Mouse (Mus musculus): ENCODE data around the gene Fam89a.

Gene Fam89a

DNA sequence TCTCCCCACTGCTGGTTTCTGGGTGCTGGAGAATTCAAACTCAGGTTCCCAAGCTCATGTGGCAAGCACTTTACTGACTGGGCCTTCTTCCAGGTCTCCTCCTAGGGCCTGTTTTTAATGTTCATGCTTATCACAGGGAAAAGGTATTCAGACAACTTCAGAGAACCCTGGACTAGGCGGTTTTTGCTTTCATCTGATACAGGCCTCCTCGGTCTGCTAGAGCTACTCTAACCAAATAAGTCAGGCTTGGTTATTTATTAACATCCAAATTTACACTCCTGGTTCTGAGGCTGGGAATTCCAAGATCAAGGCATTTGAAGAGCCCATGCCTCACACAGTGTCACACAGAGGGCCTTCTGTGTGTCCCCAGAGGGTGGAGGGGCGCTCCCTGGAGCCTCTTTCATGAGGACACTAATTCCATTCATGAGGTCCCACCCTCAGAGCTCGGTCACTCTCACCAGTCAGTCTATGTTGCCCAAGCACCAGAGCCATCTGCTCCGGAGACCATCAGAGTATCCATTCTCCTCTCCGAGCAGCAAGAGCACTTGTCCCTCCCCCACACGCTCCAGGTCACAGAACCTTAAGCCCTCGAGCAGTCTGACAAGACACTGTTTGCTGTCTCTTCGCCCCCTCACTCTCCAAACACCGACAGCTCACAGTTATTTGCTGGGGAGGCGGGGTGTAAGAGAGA, 2.6 kb upstream of the Fam89a start:
- no peak for DNase-seq (ENCODE audit: low spot score in 2 of 2)

DNA sequence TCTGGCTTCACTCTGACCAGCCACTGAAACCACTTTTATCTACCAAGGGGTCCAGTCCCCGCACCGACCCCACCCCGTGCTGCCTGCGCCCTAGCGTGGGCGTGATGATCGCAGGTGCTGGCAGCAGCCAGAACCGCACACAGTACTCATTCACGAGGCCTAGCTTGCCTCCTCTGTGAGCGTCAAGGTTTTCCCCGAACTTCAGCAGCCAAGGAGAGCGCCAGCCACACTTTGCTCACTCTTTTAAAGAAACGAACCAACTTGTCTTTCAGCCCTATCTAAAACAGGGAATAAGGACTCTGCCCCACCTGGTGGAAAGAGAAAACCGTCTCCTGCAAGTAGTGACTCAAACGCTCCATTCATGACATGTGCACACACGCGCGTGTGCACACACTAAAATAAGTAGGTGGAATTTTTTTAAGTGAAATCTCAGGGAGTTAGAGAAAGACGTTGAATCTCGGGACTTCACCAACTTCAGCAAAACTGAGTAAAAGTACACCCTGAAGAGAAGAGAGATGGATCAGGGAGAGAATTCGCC, 762 bp upstream of the Fam89a start:
- no peak for DNase-seq (ENCODE audit: low spot score in 2 of 2)

DNA sequence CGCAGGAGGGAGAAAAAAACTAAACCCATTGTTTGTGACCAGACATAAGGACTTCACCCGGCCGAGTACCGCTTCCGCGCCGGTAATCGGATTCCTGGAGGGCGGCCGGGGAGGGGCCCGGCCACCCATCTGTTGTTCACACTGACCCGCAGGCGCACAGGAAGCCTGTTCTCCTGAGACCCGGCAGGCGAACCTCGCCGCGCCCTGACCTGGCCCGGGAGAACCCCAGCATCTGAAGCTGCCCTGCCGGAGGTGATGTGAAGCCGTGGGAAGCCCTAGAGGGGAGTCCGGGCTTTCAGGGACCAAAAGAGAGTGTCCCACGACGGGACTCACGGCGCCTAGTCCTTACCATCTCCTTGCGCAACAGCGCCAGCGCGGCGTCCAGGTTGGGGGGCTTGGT, 441 bp downstream of the Fam89a start:
- no peak for DNase-seq (ENCODE audit: low spot score in 2 of 2)

DNA sequence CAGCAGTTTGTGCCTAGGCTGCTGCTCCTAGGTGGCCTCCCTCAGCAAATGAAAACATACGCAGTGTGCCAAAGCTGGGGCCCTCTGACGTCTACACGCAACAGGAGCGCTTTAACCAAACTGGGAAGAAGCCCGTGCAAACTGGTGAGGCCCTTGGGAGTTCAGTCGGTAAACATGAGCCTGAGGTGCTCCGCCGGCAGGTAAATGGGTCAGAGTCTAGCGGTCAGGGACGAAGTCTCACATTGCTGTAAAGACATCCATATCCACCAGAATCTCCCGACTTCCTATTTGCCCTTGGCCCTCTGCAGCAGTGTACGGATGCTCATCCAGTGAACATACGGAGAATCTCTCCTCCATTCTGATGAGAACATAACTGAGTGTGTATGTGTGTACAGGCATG, 5.0 kb downstream of the Fam89a start:
- DNase-seq (ENCODE audit: low spot score in 2 of 2), result no peak

DNA sequence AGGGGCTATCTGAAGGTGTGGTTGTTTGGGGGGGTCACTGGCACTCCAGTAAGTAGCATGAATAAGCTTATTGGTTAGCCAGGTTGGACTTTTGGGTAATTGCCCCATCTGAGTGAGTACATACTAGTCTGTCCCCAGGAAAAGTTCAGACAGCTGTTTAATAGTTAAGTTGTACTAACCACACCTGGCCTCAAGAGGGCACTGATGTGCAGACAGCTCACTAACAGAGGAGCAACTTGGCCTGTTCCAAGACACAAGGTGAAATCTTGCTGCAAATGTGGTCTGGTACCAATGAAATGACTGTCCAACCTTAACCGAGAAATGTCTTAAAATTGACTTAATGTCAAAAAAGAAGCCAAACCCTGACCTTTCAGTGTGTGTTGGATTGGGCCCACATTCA, 12.4 kb downstream of the Fam89a start:
- DNase-seq (ENCODE audit: low spot score in 2 of 2), result no peak

DNA sequence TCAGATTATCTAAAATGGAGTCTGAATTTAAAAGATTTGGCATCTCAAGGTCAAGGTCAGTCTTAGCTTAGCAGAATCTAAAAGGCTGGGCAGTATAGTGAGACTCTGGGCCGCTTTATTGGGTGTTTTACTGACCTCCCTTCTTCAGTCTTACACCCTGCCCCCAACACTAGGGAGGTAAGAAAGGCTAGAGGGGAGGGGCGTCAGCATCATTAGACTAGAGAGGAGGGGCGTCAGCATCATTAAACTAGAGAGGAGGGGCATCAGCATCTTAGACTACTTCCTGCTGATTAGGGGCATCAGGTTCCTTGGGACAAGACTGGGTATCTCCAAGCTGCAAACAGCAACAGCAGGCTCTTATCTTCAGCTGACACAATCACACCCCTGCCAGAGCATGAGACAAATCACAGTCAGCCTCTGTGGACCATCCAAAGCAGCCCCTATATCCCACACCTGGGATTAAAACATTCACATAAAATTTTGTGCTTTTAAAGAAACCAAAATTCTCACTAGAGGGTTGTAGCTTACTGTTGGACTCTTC, 16.2 kb downstream of the Fam89a start:
- DNase-seq (ENCODE audit: low spot score in 2 of 2), result no peak

DNA sequence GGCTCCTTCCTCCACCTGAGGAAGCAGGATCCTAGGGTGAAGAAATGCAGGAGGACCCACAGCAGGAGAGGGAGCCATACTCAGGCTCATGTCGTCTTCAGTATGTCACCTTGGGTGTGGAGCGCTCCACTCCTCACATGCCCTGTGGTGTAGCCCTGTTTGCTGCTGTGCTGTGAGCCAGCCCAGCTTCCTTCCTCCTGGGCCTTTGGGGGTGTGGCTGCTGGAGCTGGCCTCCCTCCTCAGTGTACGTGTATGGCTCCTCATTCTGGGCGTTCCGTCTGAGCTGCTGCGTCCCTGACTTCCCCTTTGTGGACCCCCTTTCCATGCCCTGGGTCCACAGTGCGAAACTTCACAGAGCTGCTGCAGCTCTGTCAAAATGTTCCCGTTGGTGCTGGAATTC, 18.8 kb downstream of the Fam89a start:
- no peak for DNase-seq (ENCODE audit: low spot score in 2 of 2)

DNA sequence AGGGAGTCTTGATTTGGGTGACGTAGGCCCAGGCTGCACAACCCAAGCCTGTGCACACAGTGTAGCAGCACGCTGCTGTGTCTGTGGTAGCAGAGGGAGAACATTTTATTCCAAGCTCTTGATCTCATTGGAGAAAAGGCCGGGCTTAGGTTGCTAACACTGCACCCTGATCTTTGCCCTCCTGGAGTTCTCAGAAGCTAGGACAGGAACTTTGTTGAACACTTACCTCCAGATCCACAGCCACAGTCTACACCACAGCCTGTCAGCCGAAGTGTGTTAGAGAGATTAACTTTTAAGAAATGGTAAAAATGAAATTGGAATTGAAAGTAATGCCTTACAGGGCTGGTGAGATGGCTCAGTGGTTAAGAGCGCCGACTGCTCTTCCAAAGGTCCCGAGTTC, 27.3 kb downstream of the Fam89a start:
- DNase-seq (ENCODE audit: low spot score in 2 of 2), result no peak

DNA sequence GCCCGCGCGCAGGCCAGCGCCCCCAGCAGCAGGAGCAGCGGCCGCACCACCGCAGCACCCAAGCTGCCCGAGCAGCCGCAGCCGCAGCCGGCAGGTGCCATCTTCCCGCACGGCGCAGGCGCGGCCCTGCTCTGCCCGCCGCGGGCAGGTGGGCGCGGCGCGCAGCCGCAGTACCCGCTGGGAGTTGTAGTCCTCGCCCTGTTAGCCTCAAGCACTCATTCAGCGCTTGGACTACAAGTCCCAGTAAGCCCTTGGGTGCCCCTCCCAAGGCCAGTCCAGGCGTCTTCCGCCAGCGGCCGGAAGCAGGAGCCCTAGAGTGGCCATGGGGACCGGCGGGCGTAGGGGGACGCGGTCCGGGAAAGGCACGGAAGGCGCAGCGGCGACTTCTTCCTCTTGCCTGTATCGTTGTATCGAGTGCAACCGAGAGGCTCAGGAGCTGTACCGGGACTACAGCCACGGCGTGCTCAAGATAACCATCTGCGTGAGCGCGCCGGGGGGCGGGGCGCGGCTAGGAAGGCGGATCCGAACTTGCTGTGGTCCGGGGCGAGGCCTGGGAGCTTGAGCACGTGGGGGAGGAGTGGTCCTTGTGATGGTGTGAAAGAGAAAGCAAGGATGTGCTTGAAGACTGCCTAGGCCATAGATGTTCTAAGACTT, 29.6 kb downstream of the Fam89a start, which contains the start of the genes Ttc13 and Arv1:
Ttc13 (minus strand) TSS at position 122 of the 654 bp plus-strand sequence.
Arv1 (plus strand) TSS at position 278 of the 654 bp plus-strand sequence.
- peak; percentile 96 for DNase-seq (ENCODE audit: low spot score in 2 of 2)

DNA sequence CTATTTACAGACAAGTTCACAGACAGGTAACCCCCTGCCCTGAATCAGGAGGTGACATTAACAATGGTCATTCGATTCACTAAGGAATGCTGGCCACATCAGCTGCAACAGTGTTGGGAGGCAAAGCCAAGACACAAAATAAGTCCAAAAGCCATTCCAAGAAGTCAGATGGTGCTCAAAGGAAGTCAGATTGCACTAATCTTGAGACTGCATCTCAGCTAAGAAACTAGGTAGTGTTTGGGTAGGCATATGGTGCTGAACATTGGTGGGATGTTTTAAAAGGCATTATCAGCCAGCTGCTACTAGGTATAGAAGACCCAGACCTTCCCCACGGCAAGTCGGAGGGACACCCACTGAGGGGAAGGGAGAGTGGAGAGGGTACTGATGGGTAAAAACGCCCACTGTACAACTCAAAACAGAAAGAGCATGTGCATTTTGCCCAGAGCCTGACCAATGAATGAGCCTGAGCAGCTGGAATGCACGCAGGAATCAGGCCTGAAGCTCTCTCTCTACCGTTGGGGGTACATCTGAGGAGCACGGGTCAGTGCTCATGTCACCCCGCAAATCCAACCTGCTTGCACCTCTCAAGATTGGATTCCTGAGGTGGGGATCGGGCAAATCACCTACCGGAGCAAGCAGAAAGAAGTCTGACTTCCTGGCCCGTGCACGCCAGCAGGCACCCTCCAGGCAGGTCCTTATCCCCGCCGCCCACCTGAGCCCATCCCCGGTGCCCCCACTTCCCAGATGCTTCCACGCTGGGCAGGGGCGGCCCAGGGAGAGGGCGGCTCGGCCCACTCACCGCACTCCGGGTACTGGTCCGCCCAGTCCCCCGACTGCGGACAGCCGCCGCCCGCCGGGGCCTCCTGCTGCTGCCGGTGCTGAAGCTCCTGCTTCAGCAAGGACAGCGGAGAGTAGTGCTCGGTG, 30.4 kb downstream of the Fam89a start:
- peak in 1 of 2 experiments; percentile 28 for DNase-seq (ENCODE audit: low spot score in 2 of 2)

DNA sequence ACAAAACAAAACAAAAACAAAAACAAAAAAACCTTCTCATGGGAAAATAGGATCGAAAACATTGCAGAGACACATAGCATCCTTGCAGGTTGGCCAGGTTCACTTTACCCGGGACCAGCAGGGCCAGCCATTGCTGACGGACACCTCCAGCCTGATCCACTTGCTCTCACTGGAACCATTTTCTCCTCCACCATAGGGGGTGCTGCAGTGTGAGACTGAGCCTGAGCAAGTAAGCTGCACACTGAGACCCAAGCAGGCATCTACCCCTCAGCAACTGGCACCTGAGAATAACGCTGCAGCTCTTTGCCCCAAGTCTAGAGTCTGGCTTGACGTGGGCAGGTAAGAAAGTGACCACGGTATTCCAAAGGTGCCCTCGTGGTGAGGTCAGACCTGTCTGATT, 31.5 kb downstream of the Fam89a start:
- DNase-seq (ENCODE audit: low spot score in 2 of 2), result no peak

DNA sequence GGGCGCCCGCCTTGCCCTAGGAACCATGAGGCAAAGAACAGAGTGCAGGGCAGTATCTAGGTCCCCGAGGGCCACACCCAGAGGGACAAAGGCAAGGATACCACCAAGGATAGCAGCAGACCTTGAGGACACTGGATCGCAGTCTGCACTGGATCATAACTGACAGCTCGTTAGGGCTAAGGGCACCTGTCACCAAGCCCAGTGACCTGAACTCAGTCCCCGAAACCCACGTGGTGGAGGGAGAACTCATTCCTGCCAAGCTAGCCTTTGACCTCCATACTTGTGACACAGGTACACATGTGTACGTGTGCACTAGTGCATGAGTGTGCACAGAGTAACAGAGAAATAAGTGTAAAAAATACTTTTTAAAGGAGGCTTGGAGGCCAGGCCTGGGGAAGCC, 35.9 kb downstream of the Fam89a start:
- no peak for DNase-seq (ENCODE audit: low spot score in 2 of 2)

DNA sequence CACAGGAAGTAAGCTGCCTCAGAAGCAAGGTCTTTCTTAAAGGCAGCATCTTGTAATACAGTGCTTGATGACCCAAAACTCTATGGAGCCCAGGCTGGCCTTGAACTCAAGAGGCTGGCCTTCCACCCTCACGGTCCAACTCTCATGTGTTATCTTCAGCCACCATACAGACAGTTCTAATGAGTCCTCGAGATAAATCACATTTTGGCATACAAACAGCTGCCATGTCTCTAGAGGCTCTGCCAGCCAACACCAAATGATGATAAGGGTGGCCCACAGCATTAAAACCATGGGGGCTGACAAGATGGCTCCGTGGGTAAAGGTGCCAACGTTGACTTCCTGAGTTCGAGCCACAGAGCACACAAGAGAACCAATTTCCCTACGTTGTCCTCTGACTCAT, 38.4 kb downstream of the Fam89a start:
- DNase-seq (ENCODE audit: low spot score in 2 of 2), result no peak

DNA sequence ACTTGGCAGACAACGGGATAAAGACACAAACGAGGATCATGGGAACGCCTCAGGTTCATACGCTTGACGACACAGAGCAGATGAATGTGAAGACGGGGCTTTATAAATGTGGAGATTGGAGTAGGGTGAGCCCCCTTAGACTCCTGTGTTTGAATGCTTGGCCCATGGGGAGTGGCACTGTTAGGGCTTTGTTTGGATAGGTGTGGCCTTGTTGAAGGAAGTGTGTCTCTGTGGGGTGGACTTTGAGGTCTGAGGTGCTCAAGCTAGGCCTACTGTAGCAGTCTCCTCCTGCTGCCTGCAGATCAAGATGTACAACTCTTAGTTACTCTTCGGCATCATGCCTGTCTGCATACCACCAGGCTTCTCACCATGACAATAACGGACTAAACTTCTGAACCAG, 45.8 kb downstream of the Fam89a start:
- DNase-seq (ENCODE audit: low spot score in 2 of 2), result no peak

DNA sequence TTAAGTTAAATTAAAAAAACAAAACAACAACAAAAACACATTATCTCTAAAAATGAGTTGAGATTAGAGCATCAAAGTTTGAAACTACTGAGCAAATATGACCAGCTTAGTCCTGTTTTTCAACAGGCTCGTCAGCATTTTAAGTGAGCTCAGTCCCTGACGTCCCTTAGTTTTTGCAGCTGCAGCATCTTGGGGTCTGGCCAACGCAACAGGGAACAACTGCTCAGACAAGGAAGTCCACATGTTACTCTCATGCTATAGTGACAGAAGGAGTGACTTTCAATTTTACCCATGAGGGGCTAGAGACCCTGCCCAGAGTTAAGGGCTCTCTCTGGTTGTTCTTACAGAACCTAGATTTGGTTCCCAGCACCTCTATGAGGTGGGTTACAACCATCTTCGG, 47.3 kb downstream of the Fam89a start:
- no peak for DNase-seq (ENCODE audit: low spot score in 2 of 2)

DNA sequence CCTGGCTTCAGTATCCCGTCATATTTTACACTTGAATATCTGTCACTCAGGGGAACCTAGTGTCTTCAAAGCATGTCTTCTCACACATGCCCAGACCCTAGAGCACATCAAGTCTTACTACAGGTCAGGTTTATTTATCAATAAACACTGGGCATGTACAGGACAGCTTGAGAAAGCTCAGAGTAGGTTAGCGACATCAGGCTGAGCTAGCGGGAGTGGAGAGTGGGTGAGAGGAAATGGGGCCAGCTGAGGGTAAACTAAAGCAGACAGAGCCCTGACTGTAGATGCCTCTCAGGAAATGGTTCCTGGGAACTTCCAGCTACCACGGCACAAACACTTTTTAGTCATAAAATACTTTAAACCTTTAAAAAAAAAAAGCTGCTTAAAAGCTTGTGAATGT, 48.1 kb downstream of the Fam89a start:
- DNase-seq (ENCODE audit: low spot score in 2 of 2), result no peak

DNA sequence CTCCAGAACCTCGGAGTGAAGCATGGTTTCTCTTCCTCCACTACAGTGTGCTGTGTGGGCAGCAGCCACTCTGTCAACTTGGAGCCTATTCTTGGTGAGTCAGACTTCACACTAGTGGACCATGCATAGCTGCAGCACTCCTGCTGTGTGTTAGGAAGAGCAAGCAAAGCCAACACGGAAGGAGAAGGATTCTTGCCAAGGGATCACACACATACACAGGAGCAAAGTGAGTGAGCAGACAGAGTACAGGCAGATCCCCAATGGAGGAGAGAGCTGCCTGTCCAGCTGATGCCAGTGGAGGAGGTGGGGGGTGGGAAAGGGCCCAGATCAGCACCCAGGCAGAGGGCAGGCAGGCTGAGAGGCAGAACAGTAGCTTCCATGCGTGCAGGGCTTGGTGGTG, 49.4 kb downstream of the Fam89a start:
- DNase-seq (ENCODE audit: low spot score in 2 of 2), result peak in 1 of 2 experiments; percentile 38

DNA sequence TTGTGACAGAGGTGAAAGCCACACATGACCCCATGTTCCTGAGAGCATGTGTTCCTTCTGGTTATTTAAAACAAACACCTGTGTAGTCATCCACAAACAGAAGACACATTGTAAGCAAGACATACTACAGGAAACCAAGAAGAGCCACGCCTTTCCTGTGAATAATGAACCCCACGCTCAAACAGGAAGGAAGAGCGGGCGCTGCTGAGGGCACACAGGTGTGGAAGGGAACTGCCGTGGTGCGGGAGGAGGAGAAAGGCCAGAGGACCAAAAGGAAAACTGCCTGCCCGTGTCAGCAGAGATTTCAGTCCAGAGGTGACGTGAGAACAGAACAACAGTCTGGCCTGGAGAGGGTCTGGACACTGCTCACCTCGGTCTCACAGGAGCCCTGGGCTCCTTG, 50.6 kb downstream of the Fam89a start:
- DNase-seq (ENCODE audit: low spot score in 2 of 2), result no peak

DNA sequence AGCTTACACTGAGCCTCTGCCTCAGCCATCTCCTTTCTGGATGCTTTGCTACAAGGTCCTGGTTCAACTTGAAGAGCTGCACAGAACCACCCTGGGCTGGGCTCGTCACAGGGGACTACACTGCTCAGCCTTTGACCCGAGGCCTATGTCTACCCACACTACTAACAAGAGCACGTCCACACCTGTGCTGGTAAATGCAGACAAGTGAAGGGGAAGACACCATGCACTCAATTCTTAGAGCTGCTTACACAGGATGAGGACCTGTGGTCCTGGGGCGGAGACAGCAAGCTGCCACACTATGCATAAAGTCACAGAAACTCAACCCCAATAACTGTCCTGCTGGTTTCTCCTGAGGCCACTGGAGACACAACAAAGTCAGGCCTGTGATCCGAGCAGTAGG, 51.4 kb downstream of the Fam89a start:
- no peak for DNase-seq (ENCODE audit: low spot score in 2 of 2)

DNA sequence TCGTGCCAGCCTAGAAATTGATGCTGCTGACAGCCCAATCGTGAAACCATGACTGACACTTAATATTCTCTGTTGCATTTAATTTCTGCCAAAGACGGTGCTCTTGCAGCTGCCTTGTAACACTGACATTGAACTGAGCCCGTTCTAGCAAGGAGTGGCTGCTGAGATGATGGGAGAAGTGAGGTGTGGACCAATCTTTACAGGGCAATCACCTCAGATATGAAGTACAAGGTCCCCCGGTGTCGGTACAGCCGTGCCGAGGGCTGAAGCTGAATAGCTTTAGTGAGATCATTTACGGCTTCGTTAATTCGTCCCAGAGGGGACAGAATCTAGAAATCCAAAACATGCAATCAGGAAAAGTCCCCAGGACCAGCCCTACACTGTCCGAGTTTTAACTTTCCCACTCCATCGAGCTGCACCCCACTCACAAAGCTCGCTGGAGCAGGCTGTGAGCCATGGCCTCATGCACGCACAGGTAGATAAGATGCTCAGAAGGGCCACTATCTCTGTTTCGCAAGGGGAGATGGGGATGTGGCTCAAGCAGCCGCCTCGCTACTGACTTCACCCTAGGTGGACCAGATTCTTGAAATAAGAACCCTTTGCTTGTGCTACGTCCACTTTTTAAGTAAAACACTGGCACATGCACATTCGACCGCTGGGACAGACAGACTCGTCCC, 56.1 kb downstream of the Fam89a start:
- DNase-seq (ENCODE audit: low spot score in 2 of 2), result no peak

DNA sequence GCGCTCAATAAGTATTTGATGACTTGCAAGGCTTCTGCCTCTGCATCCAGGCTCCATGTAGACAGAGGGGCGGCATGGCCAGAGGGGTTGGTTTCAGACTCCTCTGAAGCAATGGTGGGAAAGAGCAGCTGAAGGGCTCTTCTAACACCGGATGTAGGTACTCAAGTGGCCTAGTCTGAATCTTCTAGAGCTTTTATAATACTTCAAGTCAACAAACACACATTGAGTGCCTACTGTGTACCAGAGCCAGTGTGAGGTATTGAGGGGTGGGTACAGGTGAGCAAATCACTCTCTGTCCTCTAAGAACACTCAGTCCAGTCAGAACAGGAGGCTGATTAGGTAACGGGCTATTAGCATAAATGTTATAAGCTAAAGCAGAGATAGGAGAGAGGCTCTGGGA, 59.9 kb downstream of the Fam89a start:
- no peak for DNase-seq (ENCODE audit: low spot score in 2 of 2)

Data from frontal cortex, postnatal 36 days (tissue).